Mouse (Mus musculus): Measurements from ENCODE around the gene 4933402N03Rik. TPM values are rescaled to one million over a fixed set of nuclear protein-coding genes. Genes with fewer than 3 reads are reported as not detected.
A peak's percentile ranks its signal among the peaks of the same experiment; 100 is the strongest.

The 4933402N03Rik gene
- total RNA-seq (2021) = not detected
- long read RNA-seq, experiment 1 = 0 reads
- long read RNA-seq, experiment 2 = 0 reads

- no peak for DNase-seq (ENCODE audit: low spot score in 2 of 2)
- intact Hi-C loops (cut with DNase I) = no loop called here
These were observed at the start of gene 4933402N03Rik for GRCm38 (mm10) chr7:131146214-131146613. 4933402N03Rik (minus strand) TSS chr7:131146314.

DNA sequence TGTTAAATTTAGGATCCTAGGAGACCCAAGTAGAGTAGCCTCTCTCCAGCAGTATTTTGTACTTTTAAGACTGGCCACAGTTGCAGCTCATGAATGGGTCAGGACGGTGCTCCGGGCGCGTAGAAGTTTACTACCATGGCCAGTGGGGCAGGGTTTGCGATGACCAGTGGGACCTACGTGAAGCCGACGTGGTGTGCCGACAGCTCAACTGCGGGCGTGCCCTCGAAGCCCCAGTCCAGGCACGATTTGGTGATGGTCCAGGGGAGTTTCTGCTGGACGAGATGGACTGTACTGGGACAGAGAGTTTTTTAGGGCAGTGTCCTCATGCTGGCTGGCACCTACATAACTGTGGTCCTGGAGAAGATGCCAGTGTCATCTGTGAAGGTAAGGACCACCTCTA is 41.9 kb upstream of the 4933402N03Rik start:
- intact Hi-C loops (cut with DNase I) = no loop called here

GRCm38 (mm10) chr7:131187047-131187446 is 40.9 kb upstream of the 4933402N03Rik start:
- intact Hi-C loops (cut with DNase I) = no loop called here
- peak; percentile 24 to 52 for DNase-seq (ENCODE audit: low spot score in 2 of 2)

More for the DNA sequence above, 41.9 kb upstream of the 4933402N03Rik start:
- no peak for DNase-seq (ENCODE audit: low spot score in 2 of 2)

- no peak for DNase-seq (ENCODE audit: low spot score in 2 of 2)
- intact Hi-C loops (cut with DNase I) = no loop called here
These were observed 38.2 kb upstream of the 4933402N03Rik start for GRCm38 (mm10) chr7:131184339-131184738.

DNA sequence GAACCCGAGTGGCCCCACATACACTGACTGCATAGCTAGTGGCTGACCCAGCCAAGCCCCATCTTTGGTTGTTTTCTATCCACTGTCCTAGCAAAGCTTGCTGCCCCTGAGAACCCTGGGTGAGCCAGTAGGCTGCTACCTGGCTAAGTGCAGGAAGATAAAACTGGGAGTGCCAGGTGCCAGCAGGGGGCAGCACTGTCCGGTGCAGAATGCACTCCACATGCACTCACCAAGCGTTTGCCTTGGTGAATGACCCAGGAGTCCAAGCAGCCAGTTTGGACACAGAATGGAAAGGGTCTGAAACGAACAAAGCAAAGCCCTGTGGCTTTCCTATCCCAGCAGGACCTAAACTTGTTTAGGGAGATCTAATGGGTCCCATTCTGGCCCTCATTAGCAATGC is 36.6 kb upstream of the 4933402N03Rik start:
- intact Hi-C loops (cut with DNase I) = no loop called here
- peak in 1 of 2 experiments; percentile 21 for DNase-seq (ENCODE audit: low spot score in 2 of 2)

DNA sequence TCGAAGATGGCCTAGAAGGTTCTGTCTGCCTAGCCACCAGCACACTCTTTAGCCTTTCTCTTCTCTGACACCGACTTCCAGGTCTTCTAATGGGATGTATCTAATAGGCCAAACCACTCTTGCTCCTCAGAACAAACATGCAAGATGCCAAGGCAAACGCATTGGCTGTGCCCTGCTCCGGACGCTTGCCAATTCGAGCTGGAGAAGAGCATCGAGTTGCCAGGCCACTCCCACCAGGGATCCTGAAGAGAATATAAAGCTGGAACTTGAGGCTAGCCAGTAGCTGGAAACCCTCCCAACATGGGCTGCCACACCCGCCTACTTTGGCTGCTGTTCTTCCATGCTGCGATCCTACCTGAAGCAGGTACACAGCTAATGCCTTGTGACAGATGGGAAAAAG is 28.0 kb upstream of the 4933402N03Rik start, which contains the start of gene 5430419D17Rik:
TSS of gene 5430419D17Rik (plus strand) at position 282 of the 400 bp plus-strand sequence.
- no peak for DNase-seq (ENCODE audit: low spot score in 2 of 2)
- intact Hi-C loops (cut with DNase I) = no loop called here

- intact Hi-C loops (cut with DNase I) = no loop called here
- no peak for DNase-seq (ENCODE audit: low spot score in 2 of 2)
These were observed 23.0 kb upstream of the 4933402N03Rik start for GRCm38 (mm10) chr7:131169099-131169498.

GRCm38 (mm10) chr7:131167771-131168170 is 21.7 kb upstream of the 4933402N03Rik start:
- intact Hi-C loops (cut with DNase I) = no loop called here
- DNase-seq (ENCODE audit: low spot score in 2 of 2) = no peak

- intact Hi-C loops (cut with DNase I) = no loop called here
- DNase-seq (ENCODE audit: low spot score in 2 of 2) = no peak
These were observed 16.1 kb upstream of the 4933402N03Rik start for GRCm38 (mm10) chr7:131162251-131162650.

DNA sequence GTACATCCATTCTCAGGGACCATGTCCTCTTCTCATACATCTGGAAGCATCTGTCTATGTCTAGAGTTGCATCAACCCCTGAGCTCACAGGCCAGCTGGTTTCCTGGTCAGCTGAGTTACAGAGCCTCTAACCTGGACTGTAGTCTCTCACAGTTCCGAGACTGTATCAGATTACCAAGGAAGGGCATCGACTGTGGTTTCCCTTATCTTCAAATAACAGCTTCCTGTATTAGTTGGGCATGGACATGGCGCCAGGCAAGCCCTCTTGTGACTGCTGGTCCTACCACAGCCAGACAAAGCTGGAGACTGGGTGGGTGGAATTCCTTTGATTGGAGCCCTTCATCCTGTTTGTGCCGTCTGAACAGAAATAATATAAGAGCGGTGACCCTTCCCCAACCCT is 6.9 kb upstream of the 4933402N03Rik start:
- intact Hi-C loops (cut with DNase I) = no loop called here
- DNase-seq (ENCODE audit: low spot score in 2 of 2) = no peak

- no peak for DNase-seq (ENCODE audit: low spot score in 2 of 2)
- intact Hi-C loops (cut with DNase I) = no loop called here
These were observed 4.1 kb upstream of the 4933402N03Rik start for GRCm38 (mm10) chr7:131150179-131150578.

DNA sequence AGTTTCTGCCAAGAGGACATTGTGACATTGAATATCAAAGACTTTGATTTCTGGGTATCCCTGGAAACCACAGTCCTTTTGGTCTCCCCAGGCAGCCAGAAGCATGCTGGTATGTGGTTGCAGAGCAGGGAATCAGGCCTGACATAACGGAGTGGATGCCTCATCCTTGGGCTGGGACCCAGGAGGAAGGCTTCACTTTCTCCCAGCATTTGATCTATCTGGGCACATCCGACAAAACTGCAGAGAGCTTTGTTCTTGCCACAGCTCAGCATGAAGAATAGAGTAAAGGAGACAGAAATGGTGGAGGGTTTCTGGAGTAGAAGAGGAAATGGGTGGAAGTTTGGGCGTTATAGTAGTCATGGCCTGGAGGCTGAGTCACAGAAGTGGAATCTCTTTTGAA is 12.9 kb downstream of the 4933402N03Rik start:
- no peak for DNase-seq (ENCODE audit: low spot score in 2 of 2)
- intact Hi-C loops (cut with DNase I) = no loop called here

DNA sequence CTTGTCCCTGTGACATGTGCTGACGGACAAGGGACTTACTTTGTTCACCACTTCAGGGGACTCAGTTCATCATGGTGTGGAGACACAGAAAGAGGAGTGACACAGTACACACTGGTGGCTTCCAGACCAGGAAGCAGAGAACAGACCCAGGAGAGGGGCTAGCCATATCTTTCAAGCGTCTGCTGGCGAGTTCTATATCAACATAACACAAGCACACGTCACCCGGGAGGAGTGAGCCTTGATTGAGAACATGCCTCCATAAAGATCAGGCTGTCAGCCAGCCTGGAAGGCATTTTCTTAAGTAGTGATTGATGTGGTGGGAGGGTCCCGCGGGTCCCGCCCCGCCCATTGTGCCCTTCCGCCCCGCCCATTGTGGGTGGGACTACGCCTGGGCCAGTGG is 16.1 kb downstream of the 4933402N03Rik start:
- intact Hi-C loops (cut with DNase I) = no loop called here

GRCm38 (mm10) chr7:131122210-131122807 is 23.8 kb downstream of the 4933402N03Rik start:
- DNase-seq (ENCODE audit: low spot score in 2 of 2) = peak; percentile 29 to 38
- intact Hi-C loops (cut with DNase I) = no loop called here

More for the DNA sequence above, 16.1 kb downstream of the 4933402N03Rik start:
- no peak for DNase-seq (ENCODE audit: low spot score in 2 of 2)

GRCm38 (mm10) chr7:131114434-131114833 is 31.7 kb downstream of the 4933402N03Rik start:
- intact Hi-C loops (cut with DNase I) = loop anchor here (5.0 kb wide), 1 partner anchor 218 kb away; the partner anchor contains the start of gene Fam24a
- peak; percentile 19 to 44 for DNase-seq (ENCODE audit: low spot score in 2 of 2)

GRCm38 (mm10) chr7:131113676-131114075 is 32.4 kb downstream of the 4933402N03Rik start:
- intact Hi-C loops (cut with DNase I) = loop anchor here (5.0 kb wide), 1 partner anchor 219 kb away; the partner anchor contains the start of gene Fam24a

DNA sequence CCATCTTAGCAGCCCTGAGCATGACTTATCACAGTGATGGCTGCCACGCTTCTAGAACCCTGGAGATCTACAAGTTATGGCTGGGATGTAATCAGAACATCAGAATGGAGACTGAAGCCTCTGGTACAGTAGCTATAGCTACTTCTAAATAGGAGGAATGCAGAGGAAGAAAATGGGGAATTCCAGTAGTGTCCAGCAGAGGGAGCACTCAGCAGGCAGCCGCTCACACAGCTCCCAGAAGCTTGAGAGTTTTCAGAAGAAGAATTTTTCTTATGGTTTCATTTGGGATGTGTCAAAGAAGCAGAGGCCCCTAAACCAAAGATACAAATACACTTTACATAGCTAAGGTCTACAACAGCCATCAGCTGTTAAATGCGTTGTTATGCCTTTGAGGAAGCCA is 33.6 kb downstream of the 4933402N03Rik start:
- intact Hi-C loops (cut with DNase I) = loop anchor here (5.0 kb wide), 1 partner anchor 220 kb away; the partner anchor contains the start of gene Fam24a

More at GRCm38 (mm10) chr7:131113676-131114075, 32.4 kb downstream of the 4933402N03Rik start:
- peak in 1 of 2 experiments; percentile 13 for DNase-seq (ENCODE audit: low spot score in 2 of 2)

More for the DNA sequence above, 33.6 kb downstream of the 4933402N03Rik start:
- peak; percentile 78 to 90 for DNase-seq (ENCODE audit: low spot score in 2 of 2)

All from left cerebral cortex, postnatal 14 days (tissue).